Mouse (Mus musculus) cerebellum, adult 9-11 months (tissue): ENCODE results near the gene G3bp1.

Experiments used
- DNase-seq: peaks from one replicate; pipeline ENCODE4 v3.0.0; 2022

Gene G3bp1

DNA sequence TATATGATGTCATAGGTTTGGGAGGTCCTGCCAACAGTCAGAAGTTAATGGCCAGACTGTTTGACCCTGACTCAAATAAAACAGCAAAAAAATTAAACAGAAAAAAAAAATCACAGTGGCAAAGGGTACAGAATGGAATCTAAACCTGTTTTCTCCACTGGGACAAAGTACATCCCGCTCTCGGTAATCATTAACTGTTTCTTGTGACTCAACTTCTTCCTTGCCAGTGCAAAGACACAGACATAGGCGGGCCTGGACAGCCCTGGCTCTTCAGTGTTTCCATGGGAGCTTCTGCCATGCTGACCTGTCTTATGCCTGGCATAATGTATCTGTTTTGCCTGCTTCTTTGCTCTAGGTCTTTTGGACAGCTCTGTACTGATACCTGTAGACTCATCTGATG is 4.3 kb upstream of the G3bp1 start:
- DNase-seq = no peak

DNA sequence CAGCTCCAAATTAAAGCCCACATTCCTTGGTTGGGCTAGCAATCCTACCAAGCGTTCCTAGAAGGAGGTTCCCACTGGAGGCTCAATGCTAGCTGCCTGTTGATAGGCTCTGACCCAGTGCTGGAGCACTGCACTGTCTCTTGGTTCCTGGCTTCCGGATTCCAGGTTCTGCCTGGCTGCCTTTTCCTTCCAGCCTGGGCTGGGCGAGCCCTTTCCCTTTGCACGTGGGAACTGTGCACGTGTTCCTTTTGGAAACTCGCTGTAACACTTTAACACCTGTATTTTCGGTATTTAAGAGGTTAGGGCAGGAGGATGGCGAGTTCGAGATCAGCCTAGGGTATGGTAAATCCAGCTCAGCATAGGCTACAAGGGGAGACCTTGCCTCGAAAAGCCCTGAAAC is 1.5 kb upstream of the G3bp1 start:
- peak; percentile 53 for DNase-seq

DNA sequence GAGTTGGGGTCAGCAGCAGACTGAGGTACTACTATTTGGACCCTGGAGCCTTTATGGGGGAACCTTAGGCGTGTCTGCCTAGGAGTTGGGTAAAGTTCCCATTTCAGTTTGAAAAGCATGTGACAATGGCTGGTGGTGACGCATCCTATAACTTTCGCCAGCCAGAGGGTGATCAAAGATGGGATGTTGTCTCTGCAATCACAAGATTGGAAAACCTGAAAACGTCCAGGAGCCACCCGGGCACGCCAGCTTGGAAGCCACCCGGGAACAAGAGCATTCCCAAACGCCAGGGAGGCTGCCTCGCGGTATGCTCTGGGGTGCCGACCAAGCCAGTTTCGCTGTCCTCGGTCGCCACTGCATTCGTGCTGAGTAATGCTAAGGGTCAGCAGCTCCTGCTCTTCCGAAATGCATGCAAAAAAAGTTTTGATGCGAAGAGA is 856 bp upstream of the G3bp1 start:
- DNase-seq = no peak

DNA sequence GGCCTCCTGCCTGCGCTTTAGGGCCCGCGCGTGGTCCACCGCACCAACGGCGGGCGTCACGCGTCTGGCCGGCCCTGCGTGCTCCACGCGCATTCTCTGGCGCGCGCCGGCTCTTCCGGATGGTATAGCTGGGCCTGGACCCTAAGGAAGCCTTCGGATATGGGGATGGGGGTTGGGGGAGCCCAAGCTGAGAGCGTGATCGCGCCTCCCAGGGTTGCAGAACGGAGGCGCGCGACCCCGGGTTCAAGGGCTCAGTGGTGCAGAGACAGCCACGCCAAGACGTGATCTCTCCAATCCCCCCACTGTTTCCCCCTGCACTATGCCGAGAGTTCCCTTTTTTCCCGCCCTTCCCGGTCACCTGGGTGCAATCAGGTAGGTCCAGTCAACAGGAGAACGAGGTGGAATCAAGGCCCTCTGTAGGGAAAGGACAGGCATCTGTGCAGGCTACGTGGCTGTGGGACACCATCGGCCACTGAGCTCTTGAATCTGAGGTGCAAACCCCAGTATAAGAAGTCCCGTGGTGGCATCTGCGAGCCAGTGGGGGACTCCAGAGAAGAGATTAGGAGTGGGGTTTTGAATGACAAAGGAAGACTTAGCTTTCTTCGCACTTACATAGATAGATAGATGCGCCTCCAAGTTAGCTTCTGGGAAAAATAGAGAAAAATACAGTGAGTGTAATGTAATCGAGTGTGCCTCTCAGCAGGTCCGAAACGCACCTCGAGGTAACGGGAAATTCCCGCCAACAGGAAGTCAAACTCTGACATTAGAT is 622 bp downstream of the G3bp1 start:
- DNase-seq = no peak

DNA sequence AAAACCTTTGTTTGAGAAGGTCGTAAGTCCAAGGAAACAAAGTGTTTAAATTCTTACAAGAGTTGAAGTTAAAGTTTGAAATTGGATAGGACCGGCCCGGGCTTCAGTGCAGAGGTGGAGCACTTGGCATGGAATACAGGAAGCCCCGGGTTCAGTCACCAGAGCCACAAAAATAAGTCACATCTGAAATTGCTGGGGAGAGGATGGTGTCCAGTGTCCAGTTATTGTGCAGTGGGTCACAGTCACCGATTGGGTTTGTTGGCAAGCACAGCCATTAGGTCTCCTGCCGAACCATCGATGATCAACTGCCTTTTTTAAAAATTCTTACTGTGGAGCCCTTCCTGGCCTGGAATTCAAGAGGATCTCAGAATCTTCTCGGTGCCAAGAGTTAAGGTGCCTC is 1.3 kb downstream of the G3bp1 start:
- peak; percentile 54 for DNase-seq

DNA sequence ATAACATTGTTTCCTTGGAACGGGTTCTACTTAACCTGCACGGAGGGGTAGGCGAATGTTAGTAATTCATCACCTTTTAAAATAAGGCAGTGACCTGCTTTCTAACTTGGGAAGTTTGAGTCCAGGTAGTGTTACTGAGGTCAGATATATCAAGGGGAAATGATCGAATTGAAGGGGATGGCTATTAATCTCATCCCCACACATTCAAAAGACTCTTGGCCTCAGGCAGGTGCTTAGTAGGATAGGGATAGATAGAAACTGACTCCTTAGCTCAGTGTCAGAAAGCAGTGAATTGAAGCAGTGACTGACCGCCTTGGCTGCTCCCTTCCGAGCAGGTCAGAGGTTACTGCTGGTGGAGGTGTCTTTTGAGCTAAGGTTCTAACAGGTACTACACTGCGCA is 2.0 kb downstream of the G3bp1 start:
- DNase-seq = no peak

DNA sequence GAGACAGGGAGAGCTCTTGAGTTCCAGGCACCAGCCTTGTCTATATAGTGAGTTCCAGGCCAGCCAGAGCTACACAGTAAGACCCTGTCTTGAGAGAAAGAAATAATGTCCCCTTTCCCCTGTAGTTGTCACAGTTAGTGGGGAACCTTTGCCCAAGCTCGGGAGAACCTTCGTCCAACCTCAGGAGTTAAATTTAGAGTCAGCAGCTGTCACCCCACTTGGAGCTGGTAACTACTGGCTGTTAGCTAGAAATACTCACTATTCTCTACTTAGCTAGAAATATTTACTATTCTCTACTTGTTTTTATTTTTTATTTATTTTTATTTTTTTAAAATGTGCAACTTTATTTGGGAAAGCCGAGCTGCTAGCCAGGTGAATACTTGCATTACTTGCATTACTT is 3.7 kb downstream of the G3bp1 start:
- DNase-seq = no peak

DNA sequence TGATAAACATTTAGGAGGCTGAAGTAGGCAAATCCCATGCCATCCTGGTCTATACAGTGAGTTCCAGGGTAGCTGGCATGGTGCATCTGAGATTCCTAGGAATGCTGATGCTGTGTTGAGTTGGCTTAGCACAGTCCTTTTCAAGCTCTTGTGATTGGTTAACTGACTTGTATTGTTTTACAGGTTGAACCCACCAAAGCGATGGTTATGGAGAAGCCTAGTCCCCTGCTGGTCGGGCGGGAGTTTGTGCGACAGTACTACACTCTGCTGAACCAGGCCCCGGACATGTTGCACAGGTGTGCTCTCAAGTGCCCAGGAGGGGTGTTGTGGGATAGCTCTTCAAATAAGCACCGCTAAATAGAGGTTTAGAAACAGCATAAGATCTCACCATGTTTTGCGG is 16.0 kb downstream of the G3bp1 start:
- DNase-seq = no peak

DNA sequence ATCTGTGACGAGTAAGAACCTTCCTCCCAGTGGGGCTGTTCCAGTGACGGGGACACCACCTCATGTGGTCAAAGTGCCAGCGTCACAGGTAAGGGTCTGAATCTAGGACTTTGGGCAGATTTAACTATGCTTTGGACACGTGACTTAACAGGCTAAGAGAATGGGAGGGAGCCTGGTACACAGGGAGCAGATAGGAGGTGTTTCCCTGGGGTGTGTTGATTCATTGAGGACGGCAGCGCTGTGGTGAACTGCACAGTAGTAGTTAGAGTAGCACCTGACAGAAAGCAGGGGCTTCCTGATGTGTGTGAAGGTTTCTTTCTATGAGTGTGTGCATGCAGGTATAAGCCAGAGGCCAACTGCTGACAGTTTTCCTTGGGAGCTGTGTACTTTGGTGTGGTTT is 26.7 kb downstream of the G3bp1 start:
- no peak for DNase-seq

DNA sequence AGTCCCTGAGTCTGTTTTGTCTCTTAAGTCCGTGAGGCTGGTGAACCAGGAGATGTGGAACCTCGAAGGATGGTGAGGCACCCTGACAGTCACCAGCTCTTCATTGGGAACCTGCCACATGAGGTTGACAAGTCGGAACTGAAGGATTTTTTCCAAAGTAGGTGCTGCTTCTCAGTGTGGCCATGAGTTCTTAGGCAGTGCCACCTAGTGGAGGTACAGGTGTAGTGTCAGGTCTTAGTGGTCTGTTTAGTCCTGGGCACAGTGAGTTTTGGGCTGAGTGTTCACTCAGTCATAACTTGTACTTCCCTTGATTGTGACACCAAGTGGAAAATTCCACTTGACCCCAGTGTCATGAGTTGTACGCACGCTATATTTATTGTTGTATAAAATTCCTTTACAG is 28.4 kb downstream of the G3bp1 start:
- DNase-seq = no peak

DNA sequence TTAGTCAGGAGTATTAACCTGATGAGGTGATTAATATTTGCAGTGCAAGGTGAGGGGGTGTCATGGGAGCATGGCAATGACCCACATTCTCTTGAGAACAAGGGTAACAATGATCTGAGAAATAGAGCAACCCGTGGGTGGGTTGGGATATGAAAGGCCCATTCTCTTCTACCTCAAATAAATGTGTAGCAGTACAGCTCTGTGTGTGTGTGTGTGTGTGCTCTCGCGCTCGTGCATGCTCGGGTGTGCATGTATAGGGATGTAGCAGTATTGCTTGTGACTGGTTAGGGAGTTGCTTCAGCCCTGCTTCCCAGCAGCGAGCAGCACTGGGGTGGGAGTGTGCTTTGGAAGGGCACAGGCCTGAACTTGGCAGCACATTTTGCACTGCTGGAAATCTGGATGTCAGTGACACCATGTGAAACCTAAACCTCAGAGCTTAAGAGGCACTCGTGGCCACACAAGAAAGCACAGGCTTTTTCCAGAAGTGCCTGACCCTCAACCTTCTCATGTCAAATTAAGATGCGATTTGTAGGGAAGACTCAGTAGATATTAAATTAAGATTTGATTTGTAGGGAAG is 32.6 kb downstream of the G3bp1 start:
- DNase-seq = no peak

DNA sequence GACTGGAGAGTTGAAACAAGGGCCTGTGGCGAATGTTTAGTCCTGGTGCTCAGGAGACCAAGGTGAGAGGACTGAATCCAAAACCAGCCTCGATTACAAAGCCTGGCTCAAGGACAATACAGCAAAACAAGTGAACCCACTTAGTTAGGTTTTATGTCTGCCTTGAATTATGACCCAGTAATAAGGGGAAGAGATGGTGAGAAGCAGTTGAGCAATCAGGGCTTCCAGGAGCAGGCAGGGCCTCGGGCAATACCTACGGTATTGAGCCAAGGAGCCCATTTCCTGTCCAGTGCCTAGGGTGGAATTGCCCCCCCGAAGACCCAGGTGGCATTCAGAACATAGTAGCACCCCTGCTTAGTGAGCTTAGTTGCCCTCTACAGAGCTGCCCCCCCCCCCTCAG is 33.4 kb downstream of the G3bp1 start:
- no peak for DNase-seq

DNA sequence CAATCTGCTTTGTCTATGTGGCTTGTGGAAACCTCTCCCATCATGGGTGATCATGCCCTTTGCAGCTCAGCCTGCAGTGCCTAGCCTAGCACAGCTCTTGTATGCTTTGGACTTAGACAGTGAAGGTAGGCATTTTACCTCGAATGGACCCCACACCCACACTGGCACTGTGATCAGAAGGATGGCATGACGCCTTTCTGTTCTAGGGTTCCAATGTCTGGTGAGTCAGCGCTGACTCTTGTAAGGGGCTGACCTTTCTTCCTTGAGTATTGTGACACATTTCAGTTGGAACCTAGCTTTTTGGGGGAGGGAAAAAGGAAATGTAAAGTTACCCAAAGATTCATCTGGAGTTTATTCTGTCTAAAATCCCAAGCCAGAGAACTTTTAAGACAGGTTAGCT is 36.0 kb downstream of the G3bp1 start:
- no peak for DNase-seq

DNA sequence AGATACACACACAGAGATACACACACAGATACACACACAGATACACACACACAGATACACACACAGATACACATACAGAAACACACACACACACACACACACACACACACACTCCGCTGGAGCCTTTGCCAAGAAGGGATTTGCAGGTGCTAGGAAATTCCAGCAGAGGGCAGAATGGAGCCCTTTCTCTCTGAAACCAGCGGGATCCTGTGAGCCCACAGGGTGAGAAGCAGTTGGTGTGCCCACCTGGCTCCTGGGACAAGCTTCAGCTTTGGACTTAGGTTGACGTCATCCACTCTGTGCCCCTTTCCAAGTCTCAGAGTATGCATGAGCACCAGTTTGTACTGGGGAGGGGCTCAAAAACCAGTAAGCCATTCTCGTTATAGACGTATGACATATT is 41.9 kb downstream of the G3bp1 start:
- no peak for DNase-seq

DNA sequence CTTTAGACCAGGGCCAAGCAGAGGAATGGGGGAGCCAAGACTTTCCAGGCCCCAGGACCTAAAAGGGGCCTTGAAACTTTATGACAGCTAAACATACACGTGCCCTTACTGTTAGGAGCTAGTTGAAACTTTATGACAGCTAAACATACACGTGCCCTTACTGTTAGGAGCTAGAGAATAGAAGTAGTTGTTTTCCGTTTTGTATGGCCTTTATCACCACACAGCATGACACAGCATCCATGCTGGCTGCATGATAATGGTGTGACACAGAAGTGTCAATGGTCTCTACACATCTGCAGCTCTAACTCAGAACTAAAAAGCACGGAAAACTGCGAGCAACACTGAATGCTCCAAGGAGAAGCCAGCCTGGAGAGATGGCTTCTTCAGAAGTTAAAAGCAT is 48.2 kb downstream of the G3bp1 start:
- no peak for DNase-seq

DNA sequence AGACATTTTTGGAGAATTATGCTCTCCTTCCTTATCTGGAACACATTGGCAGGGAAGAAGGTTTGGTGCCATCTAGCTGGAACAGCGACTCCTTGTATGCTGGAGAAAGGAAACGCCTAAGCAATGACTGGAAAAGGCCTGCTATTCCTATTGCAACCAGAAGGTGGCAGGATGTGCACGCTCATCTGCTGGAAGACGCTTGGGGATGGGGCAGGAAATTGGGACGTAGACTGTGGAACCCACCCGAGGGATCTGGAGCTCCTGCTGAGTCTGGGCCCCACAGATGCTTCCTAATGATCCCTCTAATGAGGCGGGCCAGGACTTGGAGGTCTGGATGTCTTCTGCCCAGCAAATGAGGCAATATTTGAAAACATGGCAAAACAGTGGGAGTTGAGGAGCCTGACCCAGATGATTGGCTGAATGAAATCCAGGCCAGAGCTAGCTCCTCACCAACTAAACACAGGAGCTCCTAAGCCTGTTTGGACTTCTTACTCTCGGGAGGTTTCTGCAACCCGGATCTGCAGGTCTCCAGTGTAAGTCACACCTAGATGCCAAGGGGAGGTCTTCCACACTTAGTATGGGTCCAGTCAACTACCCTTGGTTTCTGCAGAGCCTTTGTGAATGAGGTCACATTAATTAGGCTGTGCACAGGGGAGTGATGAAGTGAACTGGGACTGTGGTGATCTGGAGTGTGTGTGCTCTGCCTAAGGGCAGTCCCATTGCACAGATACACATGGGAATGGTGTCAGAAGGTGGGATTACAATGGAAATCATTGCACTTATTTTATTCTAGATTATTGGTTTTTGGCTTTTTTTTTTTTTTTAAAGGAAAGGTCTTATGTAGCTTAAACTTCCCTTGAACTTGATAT is 49.6 kb downstream of the G3bp1 start:
- DNase-seq = peak; percentile 74

DNA sequence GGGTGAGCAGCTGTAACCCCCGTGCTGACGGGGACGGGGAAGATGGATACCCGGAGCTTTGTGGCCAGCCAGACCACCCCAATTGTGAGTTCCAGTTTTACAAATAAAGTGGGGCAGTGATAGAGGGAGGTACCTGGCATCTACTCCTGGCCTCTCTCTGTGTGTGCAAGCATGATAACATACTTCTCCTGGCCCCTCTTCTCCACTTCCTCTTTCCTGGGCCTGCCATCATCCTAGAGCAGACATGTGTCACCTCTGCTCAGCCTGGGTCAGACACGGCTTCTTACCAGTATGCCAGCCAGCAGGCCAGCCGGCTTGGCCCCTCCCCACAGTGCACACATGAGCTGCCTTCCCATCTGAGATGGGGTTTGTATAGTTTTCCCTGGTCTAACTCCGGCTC is 61.3 kb downstream of the G3bp1 start:
- no peak for DNase-seq

DNA sequence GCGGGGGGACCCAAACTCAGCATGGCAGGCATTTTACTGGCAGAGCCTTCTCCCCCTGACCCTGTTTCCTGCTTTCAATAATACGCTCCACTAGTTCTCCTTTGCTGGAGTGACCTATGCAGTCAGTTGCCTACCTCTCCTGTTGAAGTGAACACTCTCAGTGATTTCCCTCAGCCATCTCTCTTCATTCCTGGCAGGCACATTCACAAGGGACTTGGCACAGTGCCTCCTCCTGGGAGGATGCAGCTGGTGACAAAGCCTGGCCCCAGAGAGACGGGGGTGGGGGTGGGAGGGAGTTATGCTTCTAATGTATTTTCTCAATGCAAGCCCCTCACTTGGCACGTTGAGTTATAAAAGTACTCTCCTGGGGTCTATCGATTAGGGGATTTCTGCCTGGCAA is 63.9 kb downstream of the G3bp1 start:
- DNase-seq = peak; percentile 84

DNA sequence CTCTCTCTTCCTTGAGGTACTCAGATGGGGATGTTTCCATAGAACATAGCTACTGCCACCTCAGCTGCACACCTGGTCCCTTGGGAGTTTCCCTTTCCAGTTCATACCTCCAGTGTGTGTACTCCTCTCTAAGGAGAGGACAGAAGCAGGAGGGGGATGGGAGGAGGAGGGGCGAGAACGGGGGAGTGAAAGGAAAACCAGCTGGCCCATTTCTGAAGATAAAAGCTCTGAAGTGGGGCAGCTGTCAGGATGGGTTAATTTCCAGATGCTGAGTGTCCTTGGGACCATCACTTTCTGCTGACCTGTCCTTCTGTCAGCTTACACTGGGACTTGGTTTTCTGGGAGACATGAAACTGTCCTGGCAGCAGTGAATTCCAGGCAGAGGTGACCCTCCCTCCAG is 65.3 kb downstream of the G3bp1 start:
- DNase-seq = no peak

DNA sequence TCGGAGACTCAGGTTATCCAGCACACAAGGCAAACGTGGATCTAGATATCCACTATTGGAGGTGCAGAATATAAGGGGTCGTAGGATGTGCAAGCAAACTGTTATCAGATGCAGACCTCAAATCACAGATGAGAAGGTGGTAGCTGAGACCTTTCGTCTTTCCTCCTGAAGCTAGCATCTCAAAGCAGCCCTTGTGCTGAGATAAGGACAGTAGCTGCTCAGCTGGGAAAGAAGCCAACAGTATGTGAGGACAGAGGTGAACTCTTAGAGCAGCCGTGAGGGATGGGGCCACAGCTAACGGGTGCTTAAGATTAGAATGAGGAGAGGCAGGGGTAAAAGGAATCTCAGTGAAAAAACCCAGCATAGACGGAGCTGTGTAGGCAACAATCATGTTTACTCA is 72.6 kb downstream of the G3bp1 start:
- no peak for DNase-seq

DNA sequence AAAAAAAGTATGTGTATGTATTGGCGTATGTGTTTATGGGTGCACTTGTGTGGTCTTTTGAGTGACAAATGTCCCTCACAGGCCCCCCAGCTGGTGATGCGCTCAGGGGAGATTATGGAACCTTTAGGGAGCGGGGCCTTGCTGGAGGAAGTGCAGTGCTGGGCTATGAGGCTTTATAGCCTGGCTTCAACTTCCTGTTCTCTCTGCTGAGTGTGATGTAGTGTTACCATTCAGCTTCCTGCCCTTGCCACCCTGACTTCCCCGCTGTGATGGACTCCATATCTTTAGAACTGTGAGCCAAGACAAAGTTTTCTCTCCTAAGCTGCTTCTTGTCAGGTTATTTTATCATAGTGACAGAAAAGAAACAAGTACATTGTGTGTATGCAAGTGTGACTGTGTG is 73.2 kb downstream of the G3bp1 start:
- DNase-seq = no peak

DNA sequence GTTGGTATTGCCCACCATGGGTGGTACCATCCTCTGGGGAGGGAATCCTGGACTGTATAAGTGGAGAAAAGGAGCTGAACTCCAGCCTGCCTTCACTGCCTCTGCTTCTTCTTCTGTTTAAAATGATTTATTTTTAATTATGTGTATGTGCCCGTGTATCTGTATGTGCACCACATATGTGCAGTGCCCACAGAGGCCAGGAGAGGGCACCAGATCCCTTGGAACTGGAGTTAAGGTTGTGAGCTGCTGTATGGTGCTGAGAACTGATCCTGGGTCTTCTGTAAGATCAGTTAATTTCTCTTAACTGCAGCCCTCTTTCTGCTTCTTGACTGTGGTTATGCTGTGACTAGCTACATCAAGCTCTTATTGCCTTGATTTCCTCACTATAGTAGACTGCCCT is 76.2 kb downstream of the G3bp1 start:
- no peak for DNase-seq
